Mouse (Mus musculus): Measurements from ENCODE around the gene Ubxn7. TPM values are rescaled to one million over a fixed set of nuclear protein-coding genes. Genes with fewer than 3 reads are reported as not detected.

Ubxn7 gene
- total and polyA plus RNA-seq, 2 experiments from 2014 or later, result 7.3 to 11.5 TPM

DNA sequence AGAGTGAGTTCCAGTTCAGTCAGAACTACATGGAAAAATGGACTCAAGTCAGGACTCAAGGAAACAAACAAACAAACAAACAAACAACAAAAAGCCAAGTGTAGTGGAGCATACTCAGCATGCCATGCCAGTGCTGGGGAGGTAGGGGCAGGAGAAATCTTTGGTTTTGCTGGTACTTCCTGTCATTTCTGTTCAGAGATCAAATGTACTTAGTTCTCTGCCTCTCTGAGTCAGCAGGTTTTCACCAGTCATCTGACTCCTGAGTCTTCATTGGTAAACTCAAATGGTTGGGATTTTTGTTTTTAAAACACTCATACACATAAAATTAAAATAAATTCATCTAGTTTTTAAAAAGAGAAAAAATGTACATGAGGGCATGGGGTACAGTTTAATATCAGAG lies 13.5 kb downstream of the Ubxn7 start:
- 0 out of 2 replicates have a peak overlapping the region, but pooled peaks have one; percentile 15 for H3K27ac ChIP-seq (ENCODE audit: low read depth)
- H3K4me1 ChIP-seq (ENCODE audit: control insufficient read depth, insufficient read depth), result peaks cover 8% of the 10 kb centered on the region
- ATAC-seq (ENCODE audit: insufficient read depth, low read depth) (no peak), DNase-seq (ENCODE audit: low spot score) (no peak)
- TF ChIP-seq EP300 (IDR thresholded peaks at IDR 0.05; ENCODE audit: low read depth) (no peak), CTCF (IDR thresholded peaks at IDR 0.05; ENCODE audit: low read depth) (no peak)
- no peak overlapping the region for H3K9ac ChIP-seq (replicated peaks; ENCODE audit: low read depth, low read length)
- H3K27me3 ChIP-seq (ENCODE audit: control insufficient read depth, insufficient read depth, low read length), result no peaks in the 10 kb centered on the region
- H3K9me3 ChIP-seq (replicated peaks; ENCODE audit: control insufficient read depth, low read length), result no peaks in the 10 kb centered on the region
- no peaks in the 10 kb centered on the region for H3K36me3 ChIP-seq (replicated peaks; ENCODE audit: control insufficient read depth, insufficient read depth, low read length)
- no peak overlapping the region for H3K4me3 ChIP-seq (ENCODE audit: low read depth, low read length)
- H3K4me2 ChIP-seq (ENCODE audit: low read depth, low read length), result no peak overlapping the region

DNA sequence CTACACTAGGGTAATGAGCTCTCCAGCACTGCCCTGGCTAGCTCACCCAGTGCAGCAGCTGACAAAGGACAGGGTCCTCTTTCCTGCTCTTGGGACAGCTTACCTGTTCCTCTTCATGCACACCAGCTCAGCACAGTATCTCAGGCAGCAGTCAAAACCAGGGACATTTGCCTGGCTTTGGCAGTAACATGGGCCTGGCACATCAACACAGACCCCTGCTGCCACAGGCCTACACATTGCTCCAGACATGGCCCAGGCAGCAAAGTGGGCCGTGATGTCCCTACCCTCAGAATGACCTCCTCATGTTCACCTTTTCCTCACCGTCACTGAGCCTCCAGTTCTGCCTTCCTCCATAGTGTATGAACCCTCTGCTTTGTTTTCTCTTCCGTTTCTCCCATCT lies 18.7 kb downstream of the Ubxn7 start:
- Histone ChIP-seq H3K27ac (ENCODE audit: low read depth) (no peak overlapping the region), H3K9ac (replicated peaks; ENCODE audit: low read depth, low read length) (no peak overlapping the region), H3K4me2 (ENCODE audit: low read depth, low read length) (no peak overlapping the region), H3K36me3 (replicated peaks; ENCODE audit: control insufficient read depth, insufficient read depth, low read length) (peaks cover 25% of the 10 kb centered on the region), H3K9me3 (replicated peaks; ENCODE audit: control insufficient read depth, low read length) (no peaks in the 10 kb centered on the region), H3K4me1 (ENCODE audit: control insufficient read depth, insufficient read depth) (no peaks in the 10 kb centered on the region), H3K4me3 (ENCODE audit: low read depth, low read length) (no peak overlapping the region), H3K27me3 (ENCODE audit: control insufficient read depth, insufficient read depth, low read length) (no peaks in the 10 kb centered on the region)
- DNase-seq (ENCODE audit: low spot score) (no peak), ATAC-seq (ENCODE audit: insufficient read depth, low read depth) (no peak)
- 81% methylated on average over 3 of the region's 3 CpGs for WGBS
- TF ChIP-seq EP300 (IDR thresholded peaks at IDR 0.05; ENCODE audit: low read depth) (no peak), CTCF (IDR thresholded peaks at IDR 0.05; ENCODE audit: low read depth) (no peak)

DNA sequence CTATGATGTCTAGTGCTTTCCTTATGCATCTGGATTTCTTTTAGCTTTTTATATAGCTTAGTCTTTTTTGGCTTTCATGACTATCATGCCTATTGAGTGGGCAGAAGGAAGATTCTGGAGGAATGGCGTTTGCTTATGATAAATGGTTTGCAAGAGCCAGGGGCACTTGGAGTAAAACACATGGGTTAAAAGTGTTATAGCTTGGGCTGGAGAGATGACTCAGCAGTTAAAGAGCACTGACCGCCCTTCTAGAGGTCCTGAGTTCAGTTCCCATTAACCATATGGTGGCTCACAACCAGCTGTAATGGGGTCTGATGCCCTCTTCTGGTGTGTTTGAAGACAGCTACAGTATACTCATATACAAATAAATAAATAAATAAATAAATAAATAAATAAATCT lies 31.5 kb downstream of the Ubxn7 start:
- TF ChIP-seq CTCF (IDR thresholded peaks at IDR 0.05; ENCODE audit: low read depth), result no peak
- TF ChIP-seq EP300 (IDR thresholded peaks at IDR 0.05; ENCODE audit: low read depth), result no peak
- Histone ChIP-seq H3K9ac (replicated peaks; ENCODE audit: low read depth, low read length) (no peak overlapping the region), H3K27me3 (ENCODE audit: control insufficient read depth, insufficient read depth, low read length) (no peaks in the 10 kb centered on the region), H3K4me1 (ENCODE audit: control insufficient read depth, insufficient read depth) (no peaks in the 10 kb centered on the region), H3K27ac (ENCODE audit: low read depth) (no peak overlapping the region), H3K9me3 (replicated peaks; ENCODE audit: control insufficient read depth, low read length) (no peaks in the 10 kb centered on the region), H3K4me3 (ENCODE audit: low read depth, low read length) (no peak overlapping the region), H3K36me3 (replicated peaks; ENCODE audit: control insufficient read depth, insufficient read depth, low read length) (peaks cover 26% of the 10 kb centered on the region), H3K4me2 (ENCODE audit: low read depth, low read length) (no peak overlapping the region)
- 83% methylated on average over 2 of the region's 2 CpGs for WGBS
- DNase-seq (ENCODE audit: low spot score), result no peak
- no peak for ATAC-seq (ENCODE audit: insufficient read depth, low read depth)

DNA sequence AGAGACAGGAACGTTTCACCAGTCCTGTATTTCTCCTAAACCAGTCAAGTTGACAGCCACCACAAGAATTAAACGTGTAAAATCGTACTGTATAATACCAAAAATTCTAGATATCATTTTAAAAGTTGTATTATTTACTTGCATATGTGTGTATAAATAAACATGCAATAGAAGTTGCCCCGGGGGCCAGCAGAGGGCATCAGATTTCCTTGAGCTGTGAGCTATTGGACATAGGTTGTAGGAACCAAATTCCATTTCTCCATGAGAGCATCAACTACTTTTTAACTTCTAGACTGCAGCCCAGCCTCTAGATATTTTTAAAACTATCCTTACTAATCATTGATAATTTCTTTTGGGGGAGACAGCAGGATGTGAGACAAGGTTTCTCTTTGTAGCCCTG lies 39.3 kb downstream of the Ubxn7 start:
- no peak overlapping the region for H3K27ac ChIP-seq (ENCODE audit: low read depth)
- no peak for TF ChIP-seq EP300 (IDR thresholded peaks at IDR 0.05; ENCODE audit: low read depth)
- peak; percentile 50 for TF ChIP-seq CTCF (IDR thresholded peaks at IDR 0.05; ENCODE audit: low read depth)
- H3K9ac ChIP-seq (replicated peaks; ENCODE audit: low read depth, low read length), result no peak overlapping the region
- H3K4me3 ChIP-seq (ENCODE audit: low read depth, low read length), result no peak overlapping the region
- H3K36me3 ChIP-seq (replicated peaks; ENCODE audit: control insufficient read depth, insufficient read depth, low read length), result peaks cover 55% of the 10 kb centered on the region
- WGBS, result 73% methylated on average over 4 of the region's 4 CpGs
- no peaks in the 10 kb centered on the region for H3K9me3 ChIP-seq (replicated peaks; ENCODE audit: control insufficient read depth, low read length)
- no peak for ATAC-seq (ENCODE audit: insufficient read depth, low read depth)
- H3K4me1 ChIP-seq (ENCODE audit: control insufficient read depth, insufficient read depth), result no peaks in the 10 kb centered on the region
- no peaks in the 10 kb centered on the region for H3K27me3 ChIP-seq (ENCODE audit: control insufficient read depth, insufficient read depth, low read length)
- no peak overlapping the region for H3K4me2 ChIP-seq (ENCODE audit: low read depth, low read length)
- peak; percentile 58 for DNase-seq (ENCODE audit: low spot score)

DNA sequence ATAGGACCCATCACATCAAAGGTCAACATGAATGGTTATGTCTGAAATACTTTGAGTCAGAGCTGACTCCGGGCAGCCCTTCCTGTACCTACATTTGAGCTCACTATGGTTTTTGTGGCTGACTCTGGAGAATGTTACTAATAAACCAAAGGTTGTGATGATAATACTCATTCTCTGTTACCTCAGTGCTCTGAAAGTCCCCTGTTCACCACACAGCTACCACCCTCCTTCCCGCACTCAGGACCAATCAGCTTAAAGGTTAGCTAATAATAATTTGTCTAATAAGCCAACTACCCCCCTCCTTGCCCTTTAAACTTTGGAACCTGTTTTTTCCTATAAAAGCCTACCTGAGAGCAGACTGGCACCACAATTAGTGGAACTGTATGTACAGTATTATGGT lies 47.5 kb downstream of the Ubxn7 start:
- peaks cover 81% of the 10 kb centered on the region for H3K36me3 ChIP-seq (replicated peaks; ENCODE audit: control insufficient read depth, insufficient read depth, low read length)

DNA sequence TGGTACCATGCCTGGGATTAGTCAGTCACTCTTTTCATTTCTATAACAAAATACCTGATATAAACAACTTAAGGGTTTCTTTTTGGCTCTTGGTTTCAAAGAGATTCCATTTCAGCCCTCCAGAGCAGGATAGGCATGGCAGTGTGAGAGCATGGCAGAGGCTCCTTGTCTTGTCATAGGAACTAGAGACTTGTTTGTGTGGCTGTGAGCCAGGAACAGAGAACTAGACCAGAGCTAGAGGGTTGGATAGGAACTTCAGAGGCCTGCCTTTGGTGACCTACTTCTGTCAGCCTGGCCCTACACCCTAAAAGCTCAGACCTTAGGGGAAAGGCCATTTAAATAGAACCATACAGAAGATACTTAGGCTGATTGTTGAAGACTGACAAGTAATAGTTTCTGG lies 50.8 kb downstream of the Ubxn7 start:
- Histone ChIP-seq H3K4me1 (ENCODE audit: control insufficient read depth, insufficient read depth) (no peaks in the 10 kb centered on the region), H3K27me3 (ENCODE audit: control insufficient read depth, insufficient read depth, low read length) (no peaks in the 10 kb centered on the region), H3K27ac (ENCODE audit: low read depth) (no peak overlapping the region), H3K4me3 (ENCODE audit: low read depth, low read length) (no peak overlapping the region), H3K9ac (replicated peaks; ENCODE audit: low read depth, low read length) (no peak overlapping the region), H3K9me3 (replicated peaks; ENCODE audit: control insufficient read depth, low read length) (no peaks in the 10 kb centered on the region), H3K4me2 (ENCODE audit: low read depth, low read length) (no peak overlapping the region), H3K36me3 (replicated peaks; ENCODE audit: control insufficient read depth, insufficient read depth, low read length) (peaks cover 72% of the 10 kb centered on the region)
- TF ChIP-seq CTCF (IDR thresholded peaks at IDR 0.05; ENCODE audit: low read depth) (no peak), EP300 (IDR thresholded peaks at IDR 0.05; ENCODE audit: low read depth) (no peak)
- ATAC-seq (ENCODE audit: insufficient read depth, low read depth) (no peak), DNase-seq (ENCODE audit: low spot score) (no peak)

More for the DNA sequence above, 47.5 kb downstream of the Ubxn7 start:
- no peak overlapping the region for H3K9ac ChIP-seq (replicated peaks; ENCODE audit: low read depth, low read length)
- H3K27me3 ChIP-seq (ENCODE audit: control insufficient read depth, insufficient read depth, low read length), result no peaks in the 10 kb centered on the region
- no peak overlapping the region for H3K27ac ChIP-seq (ENCODE audit: low read depth)
- no peak for DNase-seq (ENCODE audit: low spot score)
- no peaks in the 10 kb centered on the region for H3K9me3 ChIP-seq (replicated peaks; ENCODE audit: control insufficient read depth, low read length)
- no peak overlapping the region for H3K4me2 ChIP-seq (ENCODE audit: low read depth, low read length)
- TF ChIP-seq EP300 (IDR thresholded peaks at IDR 0.05; ENCODE audit: low read depth), result no peak
- no peak for TF ChIP-seq CTCF (IDR thresholded peaks at IDR 0.05; ENCODE audit: low read depth)
- H3K4me3 ChIP-seq (ENCODE audit: low read depth, low read length), result no peak overlapping the region
- no peak for ATAC-seq (ENCODE audit: insufficient read depth, low read depth)
- H3K4me1 ChIP-seq (ENCODE audit: control insufficient read depth, insufficient read depth), result no peaks in the 10 kb centered on the region
- WGBS, result 93% methylated on average over 2 of the region's 2 CpGs

All from heart, postnatal 0 days (tissue).